Mouse (Mus musculus): ENCODE results near the gene Cuedc2.

DNA sequence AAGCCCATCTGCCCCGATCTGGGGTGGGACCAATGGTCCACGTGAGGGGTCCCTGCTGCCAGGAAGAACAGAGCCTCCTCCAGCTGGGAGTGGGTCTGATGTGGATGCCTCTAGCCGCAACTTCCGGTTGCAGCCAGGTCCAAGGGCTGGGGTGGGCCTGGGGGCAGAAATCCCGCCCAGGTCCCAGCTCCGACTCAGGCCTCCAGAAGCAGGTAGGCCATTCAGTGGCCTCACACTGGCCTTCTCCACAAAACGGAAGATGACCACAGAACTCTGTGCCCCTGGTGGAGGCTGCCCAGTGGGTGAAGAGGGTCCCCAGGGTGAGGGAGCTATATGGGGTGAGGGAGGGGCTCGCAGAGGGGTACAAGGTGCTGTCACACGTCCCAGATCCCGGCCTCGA, 14.1 kb downstream of the Cuedc2 start:
- TF ChIP-seq CTCF (IDR thresholded peaks at IDR 0.05 in 2 of 3, conservative IDR thresholded peaks at IDR 0.05 in 1 of 3; ENCODE audit: control insufficient read depth in 1 of 3, insufficient read depth in 1 of 3, low read depth in 2 of 3, low read length in 3 of 3, poor library complexity in 1 of 3, severe bottlenecking in 1 of 3) (no peak), TAL1 (IDR thresholded peaks at IDR 0.05; ENCODE audit: low read length) (no peak), USF1 (IDR thresholded peaks at IDR 0.05; ENCODE audit: low read depth, low read length) (no peak), POLR2AphosphoS2 (IDR thresholded peaks at IDR 0.05; ENCODE audit: low read length) (no peak), E2F4 (IDR thresholded peaks at IDR 0.05; ENCODE audit: borderline replicate concordance, low read depth, low read length) (no peak), JUND (IDR thresholded peaks at IDR 0.05; ENCODE audit: low read depth, low read length) (no peak), RCOR1 (IDR thresholded peaks at IDR 0.05; ENCODE audit: low read depth, low read length) (no peak), MYC (IDR thresholded peaks at IDR 0.05; ENCODE audit: low read depth, low read length) (no peak), ETS1 (IDR thresholded peaks at IDR 0.05; ENCODE audit: low read depth, low read length) (no peak), POLR2A (IDR thresholded peaks at IDR 0.05; ENCODE audit: control insufficient read depth in 1 of 2, insufficient read depth in 1 of 2, low read depth in 1 of 2, low read length in 2 of 2, poor library complexity in 1 of 2) (no peak), CHD2 (IDR thresholded peaks at IDR 0.05; ENCODE audit: low read length) (no peak)

All from MEL (cell line).